Mouse (Mus musculus) large intestine, adult 2 months (tissue): ENCODE results near the gene Ptprt. TPM values are rescaled to one million over a fixed set of nuclear protein-coding genes. Genes with fewer than 3 reads are reported as not detected.
A peak's percentile ranks its signal among the peaks of the same experiment; 100 is the strongest.

ENCODE experiments used
- DNase-seq: peaks from one replicate; pipeline ENCODE4 v3.0.0-alpha.2; 2012; ENCODE audit warnings: low read depth, low spot score
- WGBS: fragments of 180-500 bp; shearing (Covaris S2); methylation state at CpG from one replicate; pipeline ENCODE4 v1.1.7; 2018; 5-methylcytosine and 5-hydroxymethylcytosine counted together
- polyA plus RNA-seq: library from polyadenylated mRNA; depleted of rRNA; stranded (reverse); fragments of >200 nt; gene quantifications from 2 replicates; pipeline ENCODE4 v1.2.3, GENCODE M21; 2012; rRNA removed

Ptprt gene
- 0.69 and 1.0 TPM in 2 replicates for polyA plus RNA-seq

GRCm38 (mm10) chr2:162660941-162661386 lies at the start of gene Ptprt:
Gene Ptprt (minus strand): TSS chr2:162661147.
- DNase-seq, result no peak
- WGBS, result under 1% methylated on average over 73 of the region's 73 CpGs

- DNase-seq, result no peak
- WGBS, result 30% methylated on average over 2 of the region's 2 CpGs
Observed at GRCm38 (mm10) chr2:162710443-162710842, 49.5 kb upstream of the Ptprt start.

- 43% methylated on average over 3 of the region's 3 CpGs for WGBS
Observed at GRCm38 (mm10) chr2:162699691-162700090, 38.7 kb upstream of the Ptprt start.

GRCm38 (mm10) chr2:162699036-162699435 lies 38.1 kb upstream of the Ptprt start:
- no peak for DNase-seq

More at GRCm38 (mm10) chr2:162699691-162700090, 38.7 kb upstream of the Ptprt start:
- no peak for DNase-seq

GRCm38 (mm10) chr2:162698068-162698467 lies 37.1 kb upstream of the Ptprt start:
- no peak for DNase-seq
- 77% methylated on average over 8 of the region's 8 CpGs for WGBS

GRCm38 (mm10) chr2:162697151-162697550 lies 36.2 kb upstream of the Ptprt start:
- 72% methylated on average over 10 of the region's 10 CpGs for WGBS
- DNase-seq, result no peak

- 86% methylated on average over 12 of the region's 12 CpGs for WGBS
Observed at GRCm38 (mm10) chr2:162692143-162692542, 31.2 kb upstream of the Ptprt start.

GRCm38 (mm10) chr2:162682674-162683073 lies 21.7 kb upstream of the Ptprt start:
- WGBS, result 4% methylated on average over 6 of the region's 6 CpGs
- DNase-seq, result no peak

More at GRCm38 (mm10) chr2:162692143-162692542, 31.2 kb upstream of the Ptprt start:
- no peak for DNase-seq

- no peak for DNase-seq
- WGBS, result 75% methylated on average over 1 of the region's 1 CpGs
Observed at GRCm38 (mm10) chr2:162662431-162662970, 1.6 kb upstream of the Ptprt start.

GRCm38 (mm10) chr2:162661733-162662132 lies 786 bp upstream of the Ptprt start:
- 18% methylated on average over 4 of the region's 4 CpGs for WGBS

GRCm38 (mm10) chr2:162660231-162660940 lies 561 bp downstream of the Ptprt start:
- under 1% methylated on average over 57 of the region's 57 CpGs for WGBS

More at GRCm38 (mm10) chr2:162661733-162662132, 786 bp upstream of the Ptprt start:
- DNase-seq, result no peak

GRCm38 (mm10) chr2:162658997-162659396 lies 1.9 kb downstream of the Ptprt start:
- WGBS, result 1% methylated on average over 18 of the region's 18 CpGs
- peak; percentile 44 for DNase-seq

More at GRCm38 (mm10) chr2:162660231-162660940, 561 bp downstream of the Ptprt start:
- DNase-seq, result no peak

GRCm38 (mm10) chr2:162657541-162657940 lies 3.4 kb downstream of the Ptprt start:
- DNase-seq, result no peak
- 66% methylated on average over 7 of the region's 7 CpGs for WGBS

- no peak for DNase-seq
- WGBS, result 90% methylated on average over 4 of the region's 4 CpGs
Observed at GRCm38 (mm10) chr2:162654416-162654815, 6.5 kb downstream of the Ptprt start.

- no peak for DNase-seq
- WGBS, result 47% methylated on average over 4 of the region's 4 CpGs
Observed at GRCm38 (mm10) chr2:162638676-162639075, 22.3 kb downstream of the Ptprt start.

- no peak for DNase-seq
- 7% methylated on average over 1 of the region's 1 CpGs for WGBS
Observed at GRCm38 (mm10) chr2:162637537-162637936, 23.4 kb downstream of the Ptprt start.

GRCm38 (mm10) chr2:162636387-162637009 lies 24.4 kb downstream of the Ptprt start:
- WGBS, result 50% methylated on average over 9 of the region's 9 CpGs
- DNase-seq, result no peak

- 76% methylated on average over 5 of the region's 5 CpGs for WGBS
- no peak for DNase-seq
Observed at GRCm38 (mm10) chr2:162634901-162635300, 26.0 kb downstream of the Ptprt start.

GRCm38 (mm10) chr2:162626076-162626475 lies 34.9 kb downstream of the Ptprt start:
- no peak for DNase-seq
- WGBS, result 70% methylated on average over 3 of the region's 3 CpGs

GRCm38 (mm10) chr2:162624707-162625106 lies 36.2 kb downstream of the Ptprt start:
- DNase-seq, result no peak
- 94% methylated on average over 3 of the region's 3 CpGs for WGBS

- no peak for DNase-seq
- WGBS, result 62% methylated on average over 2 of the region's 2 CpGs
Observed at GRCm38 (mm10) chr2:162614256-162614655, 46.7 kb downstream of the Ptprt start.
